Mouse (Mus musculus): ENCODE results near the gene Gm10100. TPM values are rescaled to one million over a fixed set of nuclear protein-coding genes. Genes with fewer than 3 reads are reported as not detected.
"Not testable (repeated sequence)": the region's sequence is repeated elsewhere in the genome, so short reads cannot be mapped to it uniquely, and the experiment has no call there.

The Gm10100 gene
- total RNA-seq (2014; fragmentation: Nextera tagmentation) (not detected in 2 replicates), total RNA-seq (2017) (not detected in 2 replicates), polyA plus RNA-seq (2012) (not detected in 2 replicates)

- TF ChIP-seq GATA2 (IDR thresholded peaks at IDR 0.05; ENCODE audit: borderline replicate concordance, low read depth, low read length): no peak
- TF ChIP-seq TAL1 (conservative IDR thresholded peaks at IDR 0.05; ENCODE audit: low read depth, low read length): no peak
- no peak for TF ChIP-seq POLR2AphosphoS5 (IDR thresholded peaks at IDR 0.05; ENCODE audit: insufficient replicate concordance, low read depth, low read length)
- no peak for TF ChIP-seq GATA1 (IDR thresholded peaks at IDR 0.05; ENCODE audit: borderline replicate concordance, low read length)
- no peak for TF ChIP-seq CTCF (IDR thresholded peaks at IDR 0.05; ENCODE audit: low read depth, low read length)
- Histone ChIP-seq H3K9me3 (replicated peaks) (no peaks in the 10 kb centered on the region), H3K4me1 (ENCODE audit: insufficient read depth, low read depth, low read length) (no peaks in the 10 kb centered on the region), H3K4me3 (ENCODE audit: low read depth, low read length) (no peak within 1 kb of the TSS), H3K27me3 (ENCODE audit: insufficient read depth, low read length) (no peaks in the 10 kb centered on the region), H3K36me3 (replicated peaks) (no peaks in the 10 kb centered on the region)
- DNase-seq (ENCODE audit: low spot score) (no peak), ATAC-seq (ENCODE audit: extremely low read depth, insufficient number of reproducible peaks, low FRiP score, poor library complexity, severe bottlenecking) (no peak)
Measured at GRCm38 (mm10) chr10:77726186-77726585, at the start of gene Gm10100. Gene Gm10100, plus strand, starts transcription at chr10:77726486.

DNA sequence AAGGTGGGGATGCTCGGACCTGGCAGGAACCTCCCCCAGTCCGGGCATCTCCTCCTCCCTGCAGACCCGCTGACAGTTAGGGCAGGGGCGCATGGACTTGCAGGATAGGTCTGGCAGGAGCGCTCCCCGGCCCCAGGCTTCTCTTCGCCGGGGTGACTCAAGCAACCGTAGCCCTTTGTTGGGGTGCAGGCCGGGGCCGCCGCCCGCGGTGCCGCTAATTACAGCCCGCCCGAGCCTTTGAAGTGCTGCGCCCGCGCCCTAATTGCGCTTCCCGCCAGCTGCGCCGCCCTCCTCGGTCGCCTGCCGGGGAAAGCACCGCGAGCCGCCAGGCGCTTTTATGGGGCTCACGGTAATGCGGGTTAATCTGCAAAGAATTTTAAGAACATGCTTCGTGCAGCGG is 48.7 kb upstream of the Gm10100 start:
- peaks cover 40% of the 10 kb centered on the region for H3K27me3 ChIP-seq (ENCODE audit: insufficient read depth, low read length)
- ATAC-seq (ENCODE audit: extremely low read depth, insufficient number of reproducible peaks, low FRiP score, poor library complexity, severe bottlenecking): no peak
- TF ChIP-seq TAL1 (conservative IDR thresholded peaks at IDR 0.05; ENCODE audit: low read depth, low read length) (no peak), GATA2 (IDR thresholded peaks at IDR 0.05; ENCODE audit: borderline replicate concordance, low read depth, low read length) (no peak), GATA1 (IDR thresholded peaks at IDR 0.05; ENCODE audit: borderline replicate concordance, low read length) (no peak), POLR2AphosphoS5 (IDR thresholded peaks at IDR 0.05; ENCODE audit: insufficient replicate concordance, low read depth, low read length) (no peak), CTCF (IDR thresholded peaks at IDR 0.05; ENCODE audit: low read depth, low read length) (no peak)

GRCm38 (mm10) chr10:77682994-77683393 is 43.3 kb upstream of the Gm10100 start:
- Histone ChIP-seq H3K27me3 (ENCODE audit: insufficient read depth, low read length) (peaks cover 52% of the 10 kb centered on the region), H3K4me3 (ENCODE audit: low read depth, low read length) (no peak overlapping the region), H3K4me1 (ENCODE audit: insufficient read depth, low read depth, low read length) (peaks cover 3% of the 10 kb centered on the region; the same call in 1 of the 2 replicates), H3K36me3 (replicated peaks) (no peaks in the 10 kb centered on the region), H3K9me3 (replicated peaks) (no peaks in the 10 kb centered on the region)
- TF ChIP-seq TAL1 (conservative IDR thresholded peaks at IDR 0.05; ENCODE audit: low read depth, low read length) (no peak), POLR2AphosphoS5 (IDR thresholded peaks at IDR 0.05; ENCODE audit: insufficient replicate concordance, low read depth, low read length) (no peak), GATA2 (IDR thresholded peaks at IDR 0.05; ENCODE audit: borderline replicate concordance, low read depth, low read length) (no peak), CTCF (IDR thresholded peaks at IDR 0.05; ENCODE audit: low read depth, low read length) (no peak), GATA1 (IDR thresholded peaks at IDR 0.05; ENCODE audit: borderline replicate concordance, low read length) (no peak)
- no peak for ATAC-seq (ENCODE audit: extremely low read depth, insufficient number of reproducible peaks, low FRiP score, poor library complexity, severe bottlenecking)
- DNase-seq (ENCODE audit: low spot score): no peak

More for the DNA sequence above, 48.7 kb upstream of the Gm10100 start:
- peaks cover 23% of the 10 kb centered on the region for H3K4me1 ChIP-seq (ENCODE audit: insufficient read depth, low read depth, low read length)
- H3K4me3 ChIP-seq (ENCODE audit: low read depth, low read length): no peak overlapping the region
- H3K36me3 ChIP-seq (replicated peaks): no peaks in the 10 kb centered on the region
- H3K9me3 ChIP-seq (replicated peaks): no peaks in the 10 kb centered on the region
- no peak for DNase-seq (ENCODE audit: low spot score)

- H3K9me3 ChIP-seq (replicated peaks): no peaks in the 10 kb centered on the region
- ATAC-seq (ENCODE audit: extremely low read depth, insufficient number of reproducible peaks, low FRiP score, poor library complexity, severe bottlenecking) (no peak), DNase-seq (ENCODE audit: low spot score) (no peak)
- H3K36me3 ChIP-seq (replicated peaks): no peaks in the 10 kb centered on the region
- no peak for TF ChIP-seq POLR2AphosphoS5 (IDR thresholded peaks at IDR 0.05; ENCODE audit: insufficient replicate concordance, low read depth, low read length)
- TF ChIP-seq GATA1 (IDR thresholded peaks at IDR 0.05; ENCODE audit: borderline replicate concordance, low read length): no peak
- no peak for TF ChIP-seq TAL1 (conservative IDR thresholded peaks at IDR 0.05; ENCODE audit: low read depth, low read length)
- no peak for TF ChIP-seq CTCF (IDR thresholded peaks at IDR 0.05; ENCODE audit: low read depth, low read length)
- no peak for TF ChIP-seq GATA2 (IDR thresholded peaks at IDR 0.05; ENCODE audit: borderline replicate concordance, low read depth, low read length)
- no peak overlapping the region for H3K4me3 ChIP-seq (ENCODE audit: low read depth, low read length)
- H3K27me3 ChIP-seq (ENCODE audit: insufficient read depth, low read length): peaks cover 56% of the 10 kb centered on the region
- peaks cover under 1% of the 10 kb centered on the region; the same call in 1 of the 2 replicates for H3K4me1 ChIP-seq (ENCODE audit: insufficient read depth, low read depth, low read length)
Measured at GRCm38 (mm10) chr10:77684181-77684580, 42.1 kb upstream of the Gm10100 start.

DNA sequence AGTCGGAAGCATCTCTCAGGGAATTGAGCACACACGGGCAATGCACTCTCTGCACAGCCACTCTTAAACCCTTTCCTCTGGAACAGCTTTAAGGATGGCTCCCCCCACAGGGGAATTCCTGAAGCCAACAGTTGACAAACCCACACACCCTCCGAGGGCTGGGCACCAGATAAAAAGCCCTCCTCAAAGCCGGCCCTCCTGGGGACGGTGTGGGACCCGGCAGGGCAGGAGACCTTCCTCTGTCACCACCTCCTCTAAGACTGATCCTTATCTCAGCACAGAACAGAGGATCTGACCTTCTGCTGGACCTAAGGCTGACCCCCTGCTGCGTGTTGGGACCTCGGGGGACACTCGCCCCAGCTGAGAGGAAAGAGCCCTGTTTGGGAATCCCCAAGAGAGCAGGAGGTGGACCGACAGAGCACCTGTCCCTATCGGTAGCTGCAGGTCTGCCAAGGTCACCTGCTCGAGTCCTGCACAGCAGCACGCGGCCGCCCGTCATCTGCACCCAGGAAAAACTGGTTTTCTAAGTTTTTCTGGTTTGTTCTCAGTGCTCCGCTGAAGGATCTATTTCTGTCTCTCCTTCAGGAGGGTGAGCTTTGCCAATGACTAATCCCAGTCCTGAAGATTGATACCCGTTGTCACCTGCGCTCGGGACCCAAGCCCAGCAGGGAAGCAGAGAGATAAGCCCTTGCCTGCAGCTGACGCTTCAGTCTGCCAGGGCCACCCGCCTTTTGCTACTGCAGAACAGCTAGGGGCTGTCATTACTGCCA is 40.2 kb upstream of the Gm10100 start, which contains the start of gene Tspear:
Gene Tspear (plus strand): TSS at position 675 of the 770 bp plus-strand sequence.
- H3K27me3 ChIP-seq (ENCODE audit: insufficient read depth, low read length): peaks cover 67% of the 10 kb centered on the region

GRCm38 (mm10) chr10:77687021-77687420 is 39.3 kb upstream of the Gm10100 start:
- H3K4me1 ChIP-seq (ENCODE audit: insufficient read depth, low read depth, low read length): no peaks in the 10 kb centered on the region; the same call in none of the 2 replicates
- no peaks in the 10 kb centered on the region for H3K9me3 ChIP-seq (replicated peaks)
- DNase-seq (ENCODE audit: low spot score) (no peak), ATAC-seq (ENCODE audit: extremely low read depth, insufficient number of reproducible peaks, low FRiP score, poor library complexity, severe bottlenecking) (no peak)
- TF ChIP-seq CTCF (IDR thresholded peaks at IDR 0.05; ENCODE audit: low read depth, low read length) (no peak), GATA2 (IDR thresholded peaks at IDR 0.05; ENCODE audit: borderline replicate concordance, low read depth, low read length) (no peak), POLR2AphosphoS5 (IDR thresholded peaks at IDR 0.05; ENCODE audit: insufficient replicate concordance, low read depth, low read length) (no peak), GATA1 (IDR thresholded peaks at IDR 0.05; ENCODE audit: borderline replicate concordance, low read length) (no peak), TAL1 (conservative IDR thresholded peaks at IDR 0.05; ENCODE audit: low read depth, low read length) (no peak)
- H3K4me3 ChIP-seq (ENCODE audit: low read depth, low read length): no peak overlapping the region
- no peaks in the 10 kb centered on the region for H3K36me3 ChIP-seq (replicated peaks)
- peaks cover 74% of the 10 kb centered on the region for H3K27me3 ChIP-seq (ENCODE audit: insufficient read depth, low read length)

More for the DNA sequence above, 40.2 kb upstream of the Gm10100 start, which contains the start of gene Tspear:
- H3K4me3 ChIP-seq (ENCODE audit: low read depth, low read length): no peak within 1 kb of the TSS
- TF ChIP-seq POLR2AphosphoS5 (IDR thresholded peaks at IDR 0.05; ENCODE audit: insufficient replicate concordance, low read depth, low read length): no peak
- no peaks in the 10 kb centered on the region; the same call in none of the 2 replicates for H3K4me1 ChIP-seq (ENCODE audit: insufficient read depth, low read depth, low read length)
- no peaks in the 10 kb centered on the region for H3K36me3 ChIP-seq (replicated peaks)
- no peaks in the 10 kb centered on the region for H3K9me3 ChIP-seq (replicated peaks)
- DNase-seq (ENCODE audit: low spot score): no peak
- ATAC-seq (ENCODE audit: extremely low read depth, insufficient number of reproducible peaks, low FRiP score, poor library complexity, severe bottlenecking): no peak

GRCm38 (mm10) chr10:77690356-77690807 is 35.9 kb upstream of the Gm10100 start, which contains the start of gene Gm19402:
Gene Gm19402, minus strand, starts transcription at chr10:77690757.
- not testable (repeated sequence) for H3K36me3 ChIP-seq (replicated peaks); DNase-seq (ENCODE audit: low spot score); H3K4me1 ChIP-seq (ENCODE audit: insufficient read depth, low read depth, low read length); H3K9me3 ChIP-seq (replicated peaks); H3K4me3 ChIP-seq (ENCODE audit: low read depth, low read length); ATAC-seq (ENCODE audit: extremely low read depth, insufficient number of reproducible peaks, low FRiP score, poor library complexity, severe bottlenecking)
- H3K27me3 ChIP-seq (ENCODE audit: insufficient read depth, low read length): peaks cover 66% of the 10 kb centered on the region

Data from G1E (cell line).